Mouse (Mus musculus) lung, adult 2 months (tissue): Measurements from ENCODE around the gene Pex14. TPM values are rescaled to one million over a fixed set of nuclear protein-coding genes. Genes with fewer than 3 reads are reported as not detected.

Experiments
- DNase-seq: peaks from one replicate; pipeline ENCODE4 v3.0.0; 2022
- H3K4me1 ChIP-seq: fragments of 200-500 bp; 2 replicates; pipeline ENCODE4 v1.6.1; 2011; ENCODE audit warnings: low read length; ENCODE audit not compliant: control insufficient read depth, insufficient read depth
- H3K4me3 ChIP-seq: fragments of 200-500 bp; replicated peaks from 2 replicates; pipeline ENCODE3; 2011; ENCODE audit warnings: low read depth, mild to moderate bottlenecking, control low read depth, low read length; ENCODE audit errors: extremely low read depth
- CTCF ChIP-seq: fragments of 200-500 bp; IDR thresholded peaks from 2 replicates; pipeline ENCODE4 v1.5.1; 2011; ENCODE audit warnings: mild to moderate bottlenecking, low read length, control low read depth; ENCODE audit not compliant: insufficient read depth
- POLR2A ChIP-seq: fragments of 200-500 bp; IDR thresholded peaks from 2 replicates; pipeline ENCODE4 v1.6.1; 2011; ENCODE audit warnings: low read depth, mild to moderate bottlenecking, control low read depth, low read length, borderline replicate concordance; ENCODE audit errors: extremely low read depth
- WGBS: fragments of 180-500 bp; shearing (Covaris S2); methylation state at CpG from one replicate; pipeline ENCODE4 v1.1.7; 2018; 5-methylcytosine and 5-hydroxymethylcytosine counted together
- polyA plus RNA-seq: library from polyadenylated mRNA; depleted of rRNA; stranded (reverse); fragments of >200 nt; gene quantifications from 2 replicates; pipeline ENCODE4 v1.2.3, GENCODE M21; 2012

Pex14 gene
- polyA plus RNA-seq, 1 experiment: 39.2 TPM

GRCm38 (mm10) chr4:149000746-149001145 is 98.9 kb downstream of the Pex14 start:
- Histone ChIP-seq H3K4me3 (no peak overlapping the region), H3K4me1 (peaks cover 2% of the 10 kb centered on the region; the same call in 1 of the 2 replicates)
- TF ChIP-seq POLR2A: no peak
- TF ChIP-seq CTCF: no peak
- 95% methylated on average over 6 of the region's 6 CpGs for WGBS
- DNase-seq: no peak

- 60% methylated on average over 5 of the region's 5 CpGs for whole genome bisulfite sequencing
- TF ChIP-seq POLR2A: no peak
- no peak for TF ChIP-seq CTCF
- no peak for DNase-seq
- H3K4me1 ChIP-seq: no peaks in the 10 kb centered on the region
- no peak overlapping the region for H3K4me3 ChIP-seq
Observed at GRCm38 (mm10) chr4:148993948-148994347, 105.7 kb downstream of the Pex14 start.

GRCm38 (mm10) chr4:148990038-148990437 is 109.6 kb downstream of the Pex14 start:
- no peak overlapping the region for H3K4me3 ChIP-seq
- WGBS: 59% methylated on average over 2 of the region's 2 CpGs
- no peak for TF ChIP-seq CTCF
- no peak for TF ChIP-seq POLR2A
- H3K4me1 ChIP-seq: peaks cover 6% of the 10 kb centered on the region
- DNase-seq: no peak

- WGBS: 45% methylated on average over 24 of the region's 24 CpGs
- DNase-seq: no peak
Observed at GRCm38 (mm10) chr4:148985541-148986476, 113.9 kb downstream of the Pex14 start.

GRCm38 (mm10) chr4:148984701-148985540 is 114.8 kb downstream of the Pex14 start:
- Histone ChIP-seq H3K4me1 (peaks cover 6% of the 10 kb centered on the region), H3K4me3 (no peak overlapping the region)
- WGBS: 82% methylated on average over 19 of the region's 19 CpGs
- no peak for TF ChIP-seq CTCF
- no peak for TF ChIP-seq POLR2A
- no peak for DNase-seq

More at GRCm38 (mm10) chr4:148985541-148986476, 113.9 kb downstream of the Pex14 start:
- Histone ChIP-seq H3K4me3 (no peak overlapping the region), H3K4me1 (peaks cover 6% of the 10 kb centered on the region)
- TF ChIP-seq CTCF (no peak), POLR2A (no peak)

- no peak for DNase-seq
- WGBS: 83% methylated on average over 6 of the region's 6 CpGs
- peaks cover 18% of the 10 kb centered on the region for H3K4me1 ChIP-seq
- TF ChIP-seq POLR2A (no peak), CTCF (no peak)
- H3K4me3 ChIP-seq: no peak overlapping the region
Observed at GRCm38 (mm10) chr4:148982274-148982673, 117.4 kb downstream of the Pex14 start.

GRCm38 (mm10) chr4:148979837-148980236 is 119.8 kb downstream of the Pex14 start:
- Histone ChIP-seq H3K4me1 (peaks cover 12% of the 10 kb centered on the region), H3K4me3 (no peak overlapping the region)
- no peak for DNase-seq
- TF ChIP-seq CTCF (no peak), POLR2A (no peak)
- WGBS: 78% methylated on average over 11 of the region's 11 CpGs

GRCm38 (mm10) chr4:148978926-148979325 is 120.8 kb downstream of the Pex14 start:
- H3K4me1 ChIP-seq: peaks cover 12% of the 10 kb centered on the region

GRCm38 (mm10) chr4:148978221-148978855 is 121.3 kb downstream of the Pex14 start:
- DNase-seq: no peak
- 52% methylated on average over 9 of the region's 9 CpGs for WGBS
- TF ChIP-seq POLR2A (no peak), CTCF (no peak)
- Histone ChIP-seq H3K4me1 (peaks cover 12% of the 10 kb centered on the region), H3K4me3 (no peak overlapping the region)

More at GRCm38 (mm10) chr4:148978926-148979325, 120.8 kb downstream of the Pex14 start:
- TF ChIP-seq POLR2A (no peak), CTCF (no peak)
- 76% methylated on average over 11 of the region's 11 CpGs for WGBS
- no peak for DNase-seq
- no peak overlapping the region for H3K4me3 ChIP-seq

- DNase-seq: no peak
- no peak for TF ChIP-seq CTCF
- TF ChIP-seq POLR2A: no peak
- no peak overlapping the region for H3K4me3 ChIP-seq
- peaks cover 13% of the 10 kb centered on the region for H3K4me1 ChIP-seq
- WGBS: 88% methylated on average over 7 of the region's 7 CpGs
Observed at GRCm38 (mm10) chr4:148974833-148975232, 124.8 kb downstream of the Pex14 start.
